Mouse (Mus musculus): ENCODE data around the gene Itpr3. TPM values are rescaled to one million over a fixed set of nuclear protein-coding genes. Genes with fewer than 3 reads are reported as not detected.
A peak's percentile ranks its signal among the peaks of the same experiment; 100 is the strongest.

Itpr3 gene
- polyA plus RNA-seq, 1 experiment from 2014 or later: 0.82 TPM

GRCm38 (mm10) chr17:27056170-27056569 lies 934 bp upstream of the Itpr3 start:
- Histone ChIP-seq H3K4me3 (replicated peaks) (peak overlapping the region; percentile 49), H3K27me3 (replicated peaks) (peaks cover 66% of the 10 kb centered on the region), H3K4me1 (peaks cover 24% of the 10 kb centered on the region), H3K27ac (replicated peaks) (peak overlapping the region; percentile 66), H3K9ac (replicated peaks) (no peak overlapping the region), H3K4me2 (peak overlapping the region; percentile 90), H3K36me3 (no peaks in the 10 kb centered on the region), H3K9me3 (replicated peaks) (no peaks in the 10 kb centered on the region)
- no peak for ATAC-seq (ENCODE audit: low FRiP score)
- 0% methylated on average over 13 of the region's 13 CpGs for WGBS

- Histone ChIP-seq H3K9ac (replicated peaks) (peak overlapping the region; percentile 51), H3K4me3 (replicated peaks) (peak overlapping the region; percentile 49), H3K4me1 (peaks cover 24% of the 10 kb centered on the region), H3K4me2 (peak overlapping the region; percentile 90), H3K27me3 (replicated peaks) (peaks cover 66% of the 10 kb centered on the region), H3K9me3 (replicated peaks) (no peaks in the 10 kb centered on the region), H3K36me3 (no peaks in the 10 kb centered on the region), H3K27ac (replicated peaks) (no peak overlapping the region)
- under 1% methylated on average over 24 of the region's 24 CpGs for WGBS
- no peak for ATAC-seq (ENCODE audit: low FRiP score)
Observed at GRCm38 (mm10) chr17:27057517-27058055, 482 bp downstream of the Itpr3 start.

- no peak overlapping the region for H3K9ac ChIP-seq (replicated peaks)
- H3K27ac ChIP-seq (replicated peaks): no peak overlapping the region
- no peaks in the 10 kb centered on the region for H3K36me3 ChIP-seq
- no peak for ATAC-seq (ENCODE audit: low FRiP score)
- peaks cover 44% of the 10 kb centered on the region for H3K27me3 ChIP-seq (replicated peaks)
- no peaks in the 10 kb centered on the region for H3K9me3 ChIP-seq (replicated peaks)
- WGBS: 75% methylated on average over 8 of the region's 8 CpGs
- no peak overlapping the region for H3K4me3 ChIP-seq (replicated peaks)
- no peak overlapping the region for H3K4me2 ChIP-seq
- peaks cover 24% of the 10 kb centered on the region for H3K4me1 ChIP-seq
Observed at GRCm38 (mm10) chr17:27060698-27061097, 3.6 kb downstream of the Itpr3 start.

- no peak for ATAC-seq (ENCODE audit: low FRiP score)
- no peak overlapping the region for H3K4me2 ChIP-seq
- no peaks in the 10 kb centered on the region for H3K36me3 ChIP-seq
- WGBS: 97% methylated on average over 3 of the region's 3 CpGs
- peaks cover 34% of the 10 kb centered on the region for H3K27me3 ChIP-seq (replicated peaks)
- H3K9me3 ChIP-seq (replicated peaks): no peaks in the 10 kb centered on the region
- no peak overlapping the region for H3K27ac ChIP-seq (replicated peaks)
- H3K4me3 ChIP-seq (replicated peaks): no peak overlapping the region
- H3K4me1 ChIP-seq: peaks cover 16% of the 10 kb centered on the region
- no peak overlapping the region for H3K9ac ChIP-seq (replicated peaks)
Observed at GRCm38 (mm10) chr17:27061727-27062126, 4.6 kb downstream of the Itpr3 start.

GRCm38 (mm10) chr17:27062684-27063083 lies 5.6 kb downstream of the Itpr3 start:
- no peak for ATAC-seq (ENCODE audit: low FRiP score)
- H3K27ac ChIP-seq (replicated peaks): no peak overlapping the region
- WGBS: 93% methylated on average over 7 of the region's 7 CpGs
- H3K36me3 ChIP-seq: no peaks in the 10 kb centered on the region
- no peak overlapping the region for H3K9ac ChIP-seq (replicated peaks)
- peaks cover 24% of the 10 kb centered on the region for H3K27me3 ChIP-seq (replicated peaks)
- H3K4me3 ChIP-seq (replicated peaks): no peak overlapping the region
- no peak overlapping the region for H3K4me2 ChIP-seq
- no peaks in the 10 kb centered on the region for H3K9me3 ChIP-seq (replicated peaks)
- peaks cover 7% of the 10 kb centered on the region for H3K4me1 ChIP-seq

GRCm38 (mm10) chr17:27063717-27064116 lies 6.6 kb downstream of the Itpr3 start:
- 50% methylated on average over 6 of the region's 6 CpGs for WGBS
- Histone ChIP-seq H3K36me3 (no peaks in the 10 kb centered on the region), H3K27me3 (replicated peaks) (peaks cover 14% of the 10 kb centered on the region), H3K27ac (replicated peaks) (no peak overlapping the region), H3K4me1 (0 out of 2 replicates have a peak, but pooled peaks cover 3% of the 10 kb centered on the region), H3K4me2 (no peak overlapping the region), H3K4me3 (replicated peaks) (no peak overlapping the region), H3K9ac (replicated peaks) (no peak overlapping the region), H3K9me3 (replicated peaks) (no peaks in the 10 kb centered on the region)
- no peak for ATAC-seq (ENCODE audit: low FRiP score)

GRCm38 (mm10) chr17:27064195-27064594 lies 7.1 kb downstream of the Itpr3 start:
- no peaks in the 10 kb centered on the region for H3K36me3 ChIP-seq
- no peak overlapping the region for H3K4me3 ChIP-seq (replicated peaks)
- WGBS: 86% methylated on average over 2 of the region's 2 CpGs
- no peaks in the 10 kb centered on the region for H3K9me3 ChIP-seq (replicated peaks)
- H3K4me2 ChIP-seq: no peak overlapping the region
- H3K27ac ChIP-seq (replicated peaks): no peak overlapping the region
- no peaks in the 10 kb centered on the region for H3K4me1 ChIP-seq
- H3K27me3 ChIP-seq (replicated peaks): peaks cover 9% of the 10 kb centered on the region
- no peak overlapping the region for H3K9ac ChIP-seq (replicated peaks)
- no peak for ATAC-seq (ENCODE audit: low FRiP score)

- no peak for ATAC-seq (ENCODE audit: low FRiP score)
- WGBS: 85% methylated on average over 7 of the region's 7 CpGs
- no peaks in the 10 kb centered on the region for H3K36me3 ChIP-seq
- H3K27ac ChIP-seq (replicated peaks): no peak overlapping the region
- H3K4me1 ChIP-seq: peaks cover 10% of the 10 kb centered on the region; the same call in 1 of the 2 replicates
- no peaks in the 10 kb centered on the region for H3K27me3 ChIP-seq (replicated peaks)
- no peak overlapping the region for H3K4me3 ChIP-seq (replicated peaks)
- H3K9ac ChIP-seq (replicated peaks): no peak overlapping the region
- no peaks in the 10 kb centered on the region for H3K9me3 ChIP-seq (replicated peaks)
- no peak overlapping the region for H3K4me2 ChIP-seq
Observed at GRCm38 (mm10) chr17:27066065-27066464, 9.0 kb downstream of the Itpr3 start.

- 81% methylated on average over 3 of the region's 5 CpGs for WGBS
- no peak for ATAC-seq (ENCODE audit: low FRiP score)
Observed at GRCm38 (mm10) chr17:27069071-27069470, 12.0 kb downstream of the Itpr3 start.

GRCm38 (mm10) chr17:27070913-27071312 lies 13.8 kb downstream of the Itpr3 start:
- 96% methylated on average over 7 of the region's 7 CpGs for WGBS
- no peak for ATAC-seq (ENCODE audit: low FRiP score)
- H3K9ac ChIP-seq (replicated peaks): no peak overlapping the region

More at GRCm38 (mm10) chr17:27069071-27069470, 12.0 kb downstream of the Itpr3 start:
- Histone ChIP-seq H3K27ac (replicated peaks) (0 out of 2 replicates have a peak overlapping the region, but pooled peaks have one; percentile 6), H3K4me3 (replicated peaks) (no peak overlapping the region), H3K27me3 (replicated peaks) (no peaks in the 10 kb centered on the region), H3K9ac (replicated peaks) (no peak overlapping the region), H3K4me1 (peaks cover 10% of the 10 kb centered on the region; the same call in 1 of the 2 replicates), H3K36me3 (no peaks in the 10 kb centered on the region), H3K4me2 (no peak overlapping the region), H3K9me3 (replicated peaks) (no peaks in the 10 kb centered on the region)

GRCm38 (mm10) chr17:27071630-27072029 lies 14.5 kb downstream of the Itpr3 start:
- Histone ChIP-seq H3K36me3 (no peaks in the 10 kb centered on the region), H3K4me3 (replicated peaks) (no peak overlapping the region), H3K27ac (replicated peaks) (no peak overlapping the region), H3K4me1 (peaks cover 10% of the 10 kb centered on the region; the same call in 1 of the 2 replicates), H3K9me3 (replicated peaks) (no peaks in the 10 kb centered on the region), H3K27me3 (replicated peaks) (no peaks in the 10 kb centered on the region), H3K9ac (replicated peaks) (no peak overlapping the region), H3K4me2 (no peak overlapping the region)
- 50% methylated on average over 6 of the region's 6 CpGs for WGBS
- ATAC-seq (ENCODE audit: low FRiP score): no peak

More at GRCm38 (mm10) chr17:27070913-27071312, 13.8 kb downstream of the Itpr3 start:
- Histone ChIP-seq H3K9me3 (replicated peaks) (no peaks in the 10 kb centered on the region), H3K36me3 (no peaks in the 10 kb centered on the region), H3K27ac (replicated peaks) (no peak overlapping the region), H3K4me3 (replicated peaks) (no peak overlapping the region), H3K27me3 (replicated peaks) (no peaks in the 10 kb centered on the region), H3K4me2 (no peak overlapping the region), H3K4me1 (peaks cover 10% of the 10 kb centered on the region; the same call in 1 of the 2 replicates)

- no peaks in the 10 kb centered on the region for H3K9me3 ChIP-seq (replicated peaks)
- no peak for ATAC-seq (ENCODE audit: low FRiP score)
- no peaks in the 10 kb centered on the region for H3K27me3 ChIP-seq (replicated peaks)
- H3K4me3 ChIP-seq (replicated peaks): no peak overlapping the region
- no peak overlapping the region for H3K27ac ChIP-seq (replicated peaks)
- H3K4me1 ChIP-seq: peaks cover 10% of the 10 kb centered on the region; the same call in 1 of the 2 replicates
- WGBS: 94% methylated on average over 8 of the region's 8 CpGs
- no peak overlapping the region for H3K4me2 ChIP-seq
- H3K36me3 ChIP-seq: no peaks in the 10 kb centered on the region
- H3K9ac ChIP-seq (replicated peaks): no peak overlapping the region
Observed at GRCm38 (mm10) chr17:27072363-27072762, 15.3 kb downstream of the Itpr3 start.

Data from neural tube, embryonic 15.5 days (tissue).